Comparison of ENCODE assay signal across 18 mouse cellular contexts in genomic region chr1:110813191-110813590, GRCm38 (mm10).
"Had no signal": no experiment of that assay in that cellular context is flagged by ENCODE, and none has a peak within 500 bp of the region (broad histone marks: within the 10 kb centered on the region; RNA-seq: fewer than 3 reads in every experiment).

No protein-coding gene starts in this region.

- H3K4me3 ChIP-seq: layer of hippocampus, adult 2 months; limb, embryonic 12.5 days; limb, embryonic 15.5 days; midbrain, embryonic 12.5 days; midbrain, embryonic 15.5 days; neural tube, embryonic 13.5 days; stomach, embryonic 15.5 days had no signal

- DNase-seq: kidney, postnatal 25 days; layer of hippocampus, adult 9-11 months; liver, postnatal 0 days; lung, embryonic 14.5 days; retina, postnatal 1 day; right cerebral cortex, postnatal 25 days; spleen, adult 18-20 months; thymus, postnatal 25 days had no signal

- H3K27me3 ChIP-seq: limb, embryonic 12.5 days; limb, embryonic 15.5 days; midbrain, embryonic 12.5 days; midbrain, embryonic 15.5 days; neural tube, embryonic 13.5 days; stomach, embryonic 15.5 days had no signal

- H3K27ac ChIP-seq: kidney, postnatal 0 days; layer of hippocampus, adult 2 months; limb, embryonic 12.5 days; limb, embryonic 15.5 days; liver, embryonic 14.5 days; macrophage; midbrain, embryonic 12.5 days; midbrain, embryonic 15.5 days; neural tube, embryonic 13.5 days; stomach, embryonic 15.5 days had no signal

- H3K4me1 ChIP-seq: limb, embryonic 12.5 days; limb, embryonic 15.5 days; midbrain, embryonic 12.5 days; midbrain, embryonic 15.5 days; neural tube, embryonic 13.5 days; stomach, embryonic 15.5 days had no signal
